Mouse (Mus musculus) right cerebral cortex, adult 18-20 months (tissue): ENCODE data around the gene Zfp414.
A peak's percentile ranks its signal among the peaks of the same experiment; 100 is the strongest.
"Not testable (repeated sequence)": the region's sequence is repeated elsewhere in the genome, so short reads cannot be mapped to it uniquely, and the experiment has no call there.

Source experiments
- DNase-seq: peaks from one replicate; pipeline ENCODE4 v3.0.0; 2022; ENCODE audit warnings: mixed read lengths

Gene Zfp414

GRCm38 (mm10) chr17:33628621-33629486, at the start of gene Zfp414:
Zfp414 (plus strand) TSS chr17:33629090.
- peak; percentile 91 for DNase-seq

DNA sequence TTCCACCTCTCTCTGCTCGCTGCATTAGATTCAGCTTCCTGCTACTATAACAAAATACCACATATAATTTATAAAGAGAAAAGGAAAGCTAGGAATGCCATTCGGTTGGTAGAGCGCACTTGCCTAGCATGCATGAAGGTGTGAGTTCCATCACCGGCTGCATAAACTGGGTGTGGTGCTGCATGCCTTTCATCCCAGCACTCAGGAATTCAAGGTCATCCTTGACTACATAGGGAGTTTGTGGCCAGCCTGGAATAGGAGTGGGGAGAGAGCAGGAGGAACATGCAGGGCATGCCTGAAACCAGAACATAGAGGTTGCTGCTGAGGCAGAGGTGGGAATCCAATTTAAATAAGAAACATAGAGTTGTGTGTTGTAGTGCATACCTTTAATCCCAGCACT, 44.8 kb upstream of the Zfp414 start:
- DNase-seq, result no peak

GRCm38 (mm10) chr17:33586011-33586410, 42.9 kb upstream of the Zfp414 start:
- no peak for DNase-seq

DNA sequence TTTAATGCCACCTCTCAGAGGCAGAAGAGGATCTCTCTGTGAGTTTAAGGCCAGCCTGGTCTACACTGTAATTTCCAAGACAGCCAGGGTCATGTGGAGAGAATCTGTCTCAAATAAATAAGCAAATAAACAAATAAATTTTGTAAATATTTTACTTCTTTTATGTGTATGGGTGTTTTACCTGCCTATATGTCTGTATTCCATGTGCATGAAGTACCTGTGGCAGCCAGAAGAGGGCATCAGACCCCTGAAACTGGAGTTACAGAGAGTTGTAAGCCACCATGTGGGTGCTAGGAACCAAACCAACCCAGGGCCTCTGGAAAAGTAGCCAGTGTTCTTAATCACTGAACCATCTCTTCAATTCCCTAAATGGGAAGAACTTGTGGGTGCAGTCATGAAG, 31.6 kb upstream of the Zfp414 start:
- no peak for DNase-seq

DNA sequence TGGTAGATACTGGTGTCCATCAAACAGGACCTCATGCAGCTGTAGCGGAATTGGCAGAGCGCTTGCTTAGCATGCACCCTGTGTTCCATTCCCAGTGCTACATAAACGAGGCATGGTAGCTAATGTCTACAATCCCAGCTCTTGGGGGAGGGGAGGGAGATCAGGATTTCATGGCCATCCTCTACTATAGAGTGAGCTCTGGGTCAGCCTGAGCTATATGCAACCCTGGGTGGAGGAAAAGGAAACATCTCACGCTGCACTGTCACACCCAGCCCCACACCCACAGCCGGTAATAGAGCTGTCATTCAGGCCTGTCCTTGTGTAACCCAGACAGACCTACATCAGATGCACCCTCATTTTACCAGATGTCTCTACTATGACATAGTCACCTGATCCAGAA, 30.4 kb upstream of the Zfp414 start:
- DNase-seq, result no peak

GRCm38 (mm10) chr17:33599836-33600475, 28.9 kb upstream of the Zfp414 start:
- no peak for DNase-seq

DNA sequence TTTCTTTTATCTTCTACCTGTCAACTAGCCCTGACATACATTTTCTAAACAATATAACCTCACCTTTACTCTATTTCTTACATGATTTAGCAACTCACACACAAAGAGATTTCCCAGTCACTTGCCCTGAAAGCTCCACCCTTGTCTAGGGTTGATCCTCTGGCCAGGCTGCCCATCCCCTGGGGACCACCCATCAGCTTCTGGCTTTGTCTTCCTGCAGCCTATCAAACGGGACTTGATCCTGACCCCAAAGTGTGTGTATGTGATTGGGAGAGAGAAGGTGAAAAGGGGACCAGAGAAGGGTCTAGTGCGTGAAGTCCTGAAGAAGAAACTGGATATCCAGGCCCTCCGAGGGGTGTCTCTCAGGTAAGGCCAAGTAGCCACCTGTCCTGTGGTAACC, 28.1 kb upstream of the Zfp414 start:
- DNase-seq, result no peak

- DNase-seq, result no peak
Measured at GRCm38 (mm10) chr17:33601947-33602346, 26.9 kb upstream of the Zfp414 start.

DNA sequence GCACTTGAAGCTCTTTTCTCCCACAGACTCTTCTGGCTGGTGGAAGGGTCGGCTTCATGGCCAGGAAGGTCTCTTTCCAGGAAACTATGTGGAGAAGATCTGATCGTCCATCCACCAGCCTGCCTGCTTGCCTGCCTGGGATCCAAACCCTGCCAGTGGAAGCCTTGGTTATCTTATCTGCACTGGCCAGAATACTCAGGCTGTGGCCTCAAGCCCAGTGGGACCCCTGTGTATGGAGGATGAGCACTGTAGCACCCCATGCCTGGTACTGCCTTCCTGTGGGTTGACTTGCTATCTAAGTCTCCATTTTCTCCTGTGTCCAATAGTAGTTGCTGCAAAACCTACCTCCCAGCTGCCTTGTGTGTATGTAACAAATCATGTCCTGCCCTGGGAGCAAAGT, 21.6 kb upstream of the Zfp414 start:
- DNase-seq, result no peak

GRCm38 (mm10) chr17:33610548-33610947, 18.3 kb upstream of the Zfp414 start:
- DNase-seq, result no peak

GRCm38 (mm10) chr17:33613726-33614125, 15.2 kb upstream of the Zfp414 start:
- not testable (repeated sequence) for DNase-seq

DNA sequence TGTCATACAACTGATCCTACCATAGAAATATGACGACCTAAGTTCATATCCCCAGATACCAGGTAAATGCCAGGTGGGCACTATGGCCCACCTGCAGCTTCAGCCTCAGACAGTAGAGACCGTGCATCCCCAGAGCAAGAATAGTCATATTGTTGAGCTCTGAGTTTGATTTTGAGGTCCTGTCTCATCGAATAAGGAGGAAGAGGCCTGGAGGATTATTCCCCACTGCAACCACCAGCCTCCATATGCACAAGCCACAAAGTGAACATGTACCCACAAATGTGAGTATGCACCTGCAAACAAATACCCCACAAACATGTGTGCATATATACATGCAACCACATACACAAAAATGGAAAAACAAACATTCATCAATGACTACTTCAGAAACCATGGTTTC, 1.6 kb upstream of the Zfp414 start:
- no peak for DNase-seq

GRCm38 (mm10) chr17:33629487-33630125, 716 bp downstream of the Zfp414 start:
- DNase-seq, result no peak

- DNase-seq, result no peak
Measured at GRCm38 (mm10) chr17:33630171-33630895, 1.4 kb downstream of the Zfp414 start.

DNA sequence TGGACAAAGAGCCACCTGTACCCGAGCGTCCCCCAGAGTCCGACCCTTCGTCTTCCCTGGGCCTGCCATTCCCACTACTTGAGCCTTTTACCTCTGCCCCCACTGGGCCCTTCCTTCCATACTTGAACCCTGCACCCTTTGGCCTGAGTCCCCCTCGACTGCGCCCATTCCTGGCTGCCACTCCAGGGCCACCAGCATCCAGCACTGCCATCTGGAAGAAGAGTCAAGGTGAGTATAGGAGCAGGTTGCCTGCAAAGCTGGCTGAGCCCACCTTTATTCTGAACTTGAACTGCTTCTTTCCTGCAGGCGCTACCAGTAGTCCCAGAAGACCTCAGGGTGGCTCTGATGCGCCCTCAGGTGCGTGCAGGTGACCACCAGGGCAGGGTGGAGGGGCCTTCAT, 2.3 kb downstream of the Zfp414 start:
- DNase-seq, result no peak

GRCm38 (mm10) chr17:33631796-33632195, 2.9 kb downstream of the Zfp414 start:
- no peak for DNase-seq

GRCm38 (mm10) chr17:33637038-33637437, 8.1 kb downstream of the Zfp414 start:
- DNase-seq, result peak; percentile 75

- no peak for DNase-seq
Measured at GRCm38 (mm10) chr17:33637516-33638276, 8.8 kb downstream of the Zfp414 start, which contains the start of gene Pram1. Pram1 (plus strand) TSS chr17:33638056.

DNA sequence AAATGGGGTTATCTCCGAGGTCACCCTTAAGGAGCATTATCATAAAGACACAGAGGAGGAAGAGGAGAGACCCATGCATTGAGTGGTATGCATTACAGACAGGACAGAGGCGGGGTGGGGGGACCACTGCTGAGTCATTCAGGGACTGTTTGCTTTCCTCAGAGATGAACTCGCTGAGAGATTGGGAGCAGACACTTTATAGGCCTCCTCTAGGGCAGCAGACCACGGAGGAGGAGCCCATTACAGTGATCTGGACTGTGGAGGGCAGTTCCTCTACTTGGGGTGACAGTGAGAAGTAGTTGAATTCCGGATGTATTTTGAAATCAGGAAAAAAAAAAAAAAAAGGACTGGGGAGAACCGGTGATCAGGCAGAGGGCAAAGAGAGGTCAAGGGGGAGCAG, 10.9 kb downstream of the Zfp414 start:
- DNase-seq, result no peak

DNA sequence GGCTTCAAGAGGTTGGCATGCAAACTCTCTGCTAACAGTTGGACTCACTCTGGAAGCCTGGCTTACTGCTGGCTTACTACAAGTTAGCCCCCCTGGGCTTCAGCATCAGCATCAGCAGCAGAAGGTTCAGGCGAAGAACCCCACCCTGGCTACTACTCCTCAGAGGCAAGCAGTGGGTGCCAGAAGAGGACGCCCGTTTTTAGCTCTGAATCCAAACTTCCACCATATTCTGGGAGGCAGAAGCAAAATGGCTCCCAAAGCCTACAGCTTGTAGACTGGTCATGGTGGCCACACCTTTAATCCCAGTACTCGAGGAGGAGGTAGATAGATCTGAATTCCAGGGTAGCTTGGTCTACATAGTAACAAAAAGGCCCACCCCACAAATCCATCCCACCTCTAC, 15.2 kb downstream of the Zfp414 start:
- no peak for DNase-seq

DNA sequence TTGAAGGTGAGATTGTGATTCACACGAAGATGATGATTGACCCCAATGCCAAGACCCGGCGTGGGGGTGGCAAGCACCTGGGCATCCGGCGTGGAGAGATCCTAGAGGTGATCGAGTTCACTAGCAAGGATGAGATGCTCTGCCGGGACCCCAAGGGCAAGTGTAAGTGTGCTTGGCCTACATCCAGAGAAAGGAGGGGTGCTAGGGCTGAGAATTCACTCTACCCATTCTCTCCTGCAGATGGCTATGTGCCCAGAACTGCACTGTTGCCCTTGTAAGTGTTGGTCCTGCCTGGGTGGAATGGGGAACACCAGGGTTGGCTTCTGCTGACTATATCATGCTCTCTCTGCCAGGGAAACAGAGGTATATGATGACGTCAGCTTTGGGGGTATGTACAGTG, 16.2 kb downstream of the Zfp414 start:
- no peak for DNase-seq

DNA sequence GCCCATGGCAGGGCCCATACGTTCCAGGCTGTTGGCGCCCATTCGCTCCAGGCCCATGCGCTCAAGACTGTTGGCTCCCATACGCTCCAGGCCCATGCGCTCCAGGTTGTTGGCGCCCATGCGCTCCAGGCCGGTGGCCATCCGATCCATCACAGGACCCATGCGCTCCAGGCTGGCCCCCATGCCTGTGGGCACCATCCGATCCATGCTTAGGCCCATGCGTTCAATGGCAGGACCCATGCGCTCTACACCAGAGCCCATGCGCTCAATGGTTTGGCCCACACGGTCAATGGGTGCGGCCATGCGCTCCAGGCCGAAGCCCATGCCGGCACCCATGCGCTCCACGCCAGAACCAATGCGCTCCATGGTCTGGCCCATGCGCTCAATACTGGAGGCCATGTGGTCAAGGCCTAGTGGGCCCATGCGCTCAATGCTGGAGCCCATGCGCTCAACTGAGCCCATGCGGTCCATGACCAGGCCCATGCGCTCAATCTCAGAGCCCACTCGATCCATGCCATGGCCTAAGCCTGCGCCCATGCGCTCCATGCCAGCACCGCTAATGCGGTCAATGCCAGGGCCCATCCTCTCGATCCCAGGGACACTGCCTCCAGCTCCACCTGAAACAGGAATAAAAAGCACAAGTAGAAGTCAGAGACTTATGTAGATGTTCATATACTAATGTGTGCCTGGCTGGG, 21.0 kb downstream of the Zfp414 start:
- DNase-seq, result no peak
